Mouse (Mus musculus): ENCODE data around the gene Tsc2. TPM values are rescaled to one million over a fixed set of nuclear protein-coding genes. Genes with fewer than 3 reads are reported as not detected.

The Tsc2 gene
- polyA plus RNA-seq, 2 experiments, result 17.6 to 21.4 TPM

- Histone ChIP-seq H3K27ac (no peak overlapping the region), H3K4me3 (ENCODE audit: insufficient read depth in 1 of 2, low read depth in 2 of 2, low read length in 2 of 2) (no peak overlapping the region), H3K4me1 (replicated peaks; ENCODE audit: control insufficient read depth in 2 of 2, insufficient read depth in 2 of 2, low read length in 1 of 2) (peaks cover 4 to 19% of the 10 kb centered on the region in 2 experiments), H3K27me3 (ENCODE audit: control insufficient read depth, insufficient read depth, low read length) (no peaks in the 10 kb centered on the region), H3K4me2 (ENCODE audit: low read depth) (no peak overlapping the region), H3K9ac (replicated peaks) (no peak overlapping the region), H3K36me3 (replicated peaks; ENCODE audit: control insufficient read depth, insufficient read depth, low read depth) (no peaks in the 10 kb centered on the region), H3K9me3 (ENCODE audit: control insufficient read depth, low read length) (no peaks in the 10 kb centered on the region)
- no peak for ATAC-seq (ENCODE audit: insufficient read depth)
- no peak for DNase-seq (ENCODE audit: low read depth in 3 of 3, low spot score in 3 of 3)
- WGBS (ENCODE audit: insufficient replicate concordance), result 83% methylated on average over 11 of the region's 11 CpGs
- TF ChIP-seq CTCF (IDR thresholded peaks at IDR 0.05; ENCODE audit: low read depth), result no peak
- no peak for TF ChIP-seq EP300 (IDR thresholded peaks at IDR 0.05; ENCODE audit: low read depth)
Measured at GRCm38 (mm10) chr17:24633831-24634230, 1.4 kb upstream of the Tsc2 start.

- ATAC-seq (ENCODE audit: insufficient read depth) (peak; percentile 22; the same call in 1 of the 2 replicates), DNase-seq (ENCODE audit: low read depth in 3 of 3, low spot score in 3 of 3) (no peak)
- Histone ChIP-seq H3K9ac (replicated peaks) (peak overlapping the region; percentile 78), H3K27me3 (ENCODE audit: control insufficient read depth, insufficient read depth, low read length) (no peaks in the 10 kb centered on the region), H3K4me3 (ENCODE audit: insufficient read depth in 1 of 2, low read depth in 2 of 2, low read length in 2 of 2) (peak overlapping the region; percentile 87), H3K9me3 (ENCODE audit: control insufficient read depth, low read length) (no peaks in the 10 kb centered on the region), H3K36me3 (replicated peaks; ENCODE audit: control insufficient read depth, insufficient read depth, low read depth) (no peaks in the 10 kb centered on the region; the same call in 1 of the 2 replicates), H3K27ac (peak overlapping the region; percentile 48), H3K4me1 (replicated peaks; ENCODE audit: control insufficient read depth in 2 of 2, insufficient read depth in 2 of 2, low read length in 1 of 2) (peaks cover 4 to 21% of the 10 kb centered on the region in 2 experiments), H3K4me2 (ENCODE audit: low read depth) (peak overlapping the region; percentile 95)
- TF ChIP-seq EP300 (IDR thresholded peaks at IDR 0.05; ENCODE audit: low read depth), result no peak
- TF ChIP-seq CTCF (IDR thresholded peaks at IDR 0.05; ENCODE audit: low read depth), result no peak
- 12% methylated on average over 22 of the region's 22 CpGs for WGBS (ENCODE audit: insufficient replicate concordance)
Measured at GRCm38 (mm10) chr17:24632813-24633449, 501 bp upstream of the Tsc2 start.

GRCm38 (mm10) chr17:24630072-24630471 is 2.4 kb downstream of the Tsc2 start:
- Histone ChIP-seq H3K4me2 (ENCODE audit: low read depth) (no peak overlapping the region), H3K36me3 (replicated peaks; ENCODE audit: control insufficient read depth, insufficient read depth, low read depth) (no peaks in the 10 kb centered on the region; the same call in 1 of the 2 replicates)

GRCm38 (mm10) chr17:24628646-24629045 is 3.8 kb downstream of the Tsc2 start:
- DNase-seq (ENCODE audit: low read depth in 3 of 3, low spot score in 3 of 3), result peak; percentile 57 to 70 (median 61)
- Histone ChIP-seq H3K36me3 (replicated peaks; ENCODE audit: control insufficient read depth, insufficient read depth, low read depth) (no peaks in the 10 kb centered on the region; the same call in 1 of the 2 replicates), H3K27me3 (ENCODE audit: control insufficient read depth, insufficient read depth, low read length) (no peaks in the 10 kb centered on the region), H3K9ac (replicated peaks) (no peak overlapping the region), H3K27ac (no peak overlapping the region), H3K4me1 (replicated peaks; ENCODE audit: control insufficient read depth in 2 of 2, insufficient read depth in 2 of 2, low read length in 1 of 2) (peaks cover 4 to 14% of the 10 kb centered on the region in 2 experiments), H3K9me3 (ENCODE audit: control insufficient read depth, low read length) (no peaks in the 10 kb centered on the region), H3K4me2 (ENCODE audit: low read depth) (no peak overlapping the region), H3K4me3 (ENCODE audit: insufficient read depth in 1 of 2, low read depth in 2 of 2, low read length in 2 of 2) (no peak overlapping the region)
- TF ChIP-seq CTCF (IDR thresholded peaks at IDR 0.05; ENCODE audit: low read depth), result peak; percentile 99
- TF ChIP-seq EP300 (IDR thresholded peaks at IDR 0.05; ENCODE audit: low read depth), result peak; percentile 34; the same call in 1 of the 2 replicates
- peak; percentile 23; the same call in 1 of the 2 replicates for ATAC-seq (ENCODE audit: insufficient read depth)
- 14% methylated on average over 5 of the region's 5 CpGs for WGBS (ENCODE audit: insufficient replicate concordance)

More at GRCm38 (mm10) chr17:24630072-24630471, 2.4 kb downstream of the Tsc2 start:
- no peak for DNase-seq (ENCODE audit: low read depth in 3 of 3, low spot score in 3 of 3)
- no peaks in the 10 kb centered on the region for H3K9me3 ChIP-seq (ENCODE audit: control insufficient read depth, low read length)
- H3K9ac ChIP-seq (replicated peaks), result no peak overlapping the region
- peaks cover 4 to 14% of the 10 kb centered on the region in 2 experiments for H3K4me1 ChIP-seq (replicated peaks; ENCODE audit: control insufficient read depth in 2 of 2, insufficient read depth in 2 of 2, low read length in 1 of 2)
- H3K27me3 ChIP-seq (ENCODE audit: control insufficient read depth, insufficient read depth, low read length), result no peaks in the 10 kb centered on the region
- H3K4me3 ChIP-seq (ENCODE audit: insufficient read depth in 1 of 2, low read depth in 2 of 2, low read length in 2 of 2), result no peak overlapping the region
- H3K27ac ChIP-seq, result no peak overlapping the region
- no peak for TF ChIP-seq CTCF (IDR thresholded peaks at IDR 0.05; ENCODE audit: low read depth)
- TF ChIP-seq EP300 (IDR thresholded peaks at IDR 0.05; ENCODE audit: low read depth), result no peak
- 84% methylated on average over 14 of the region's 14 CpGs for WGBS (ENCODE audit: insufficient replicate concordance)
- ATAC-seq (ENCODE audit: insufficient read depth), result no peak

- TF ChIP-seq EP300 (IDR thresholded peaks at IDR 0.05; ENCODE audit: low read depth) (no peak), CTCF (IDR thresholded peaks at IDR 0.05; ENCODE audit: low read depth) (no peak)
- 80% methylated on average over 8 of the region's 8 CpGs for WGBS (ENCODE audit: insufficient replicate concordance)
Measured at GRCm38 (mm10) chr17:24625472-24625871, 7.0 kb downstream of the Tsc2 start.

More at GRCm38 (mm10) chr17:24625472-24625871, 7.0 kb downstream of the Tsc2 start:
- no peaks in the 10 kb centered on the region for H3K9me3 ChIP-seq (ENCODE audit: control insufficient read depth, low read length)
- no peak overlapping the region for H3K4me3 ChIP-seq (ENCODE audit: insufficient read depth in 1 of 2, low read depth in 2 of 2, low read length in 2 of 2)
- no peaks in the 10 kb centered on the region for H3K27me3 ChIP-seq (ENCODE audit: control insufficient read depth, insufficient read depth, low read length)
- ATAC-seq (ENCODE audit: insufficient read depth), result no peak
- H3K4me1 ChIP-seq (replicated peaks; ENCODE audit: control insufficient read depth in 2 of 2, insufficient read depth in 2 of 2, low read length in 1 of 2), result 0 out of 4 replicates have a peak, but pooled peaks cover 0 to 2% of the 10 kb centered on the region in 2 experiments
- H3K36me3 ChIP-seq (replicated peaks; ENCODE audit: control insufficient read depth, insufficient read depth, low read depth), result peaks cover 11% of the 10 kb centered on the region
- no peak for DNase-seq (ENCODE audit: low read depth in 3 of 3, low spot score in 3 of 3)
- no peak overlapping the region for H3K4me2 ChIP-seq (ENCODE audit: low read depth)
- H3K9ac ChIP-seq (replicated peaks), result no peak overlapping the region
- no peak overlapping the region for H3K27ac ChIP-seq
